Mouse (Mus musculus) hindlimb bud, embryonic 11.5 days (tissue): ENCODE results near the gene Cst6.
A peak's percentile ranks its signal among the peaks of the same experiment; 100 is the strongest.
"Not testable (repeated sequence)": the region's sequence is repeated elsewhere in the genome, so short reads cannot be mapped to it uniquely, and the experiment has no call there.

Experiments used
- DNase-seq: peaks from one replicate; pipeline ENCODE4 v3.0.0-alpha.2; 2012; ENCODE audit warnings: low read depth, low spot score; ENCODE audit errors: extremely low spot score

Gene Cst6

GRCm38 (mm10) chr19:5349502-5349873 lies at the start of gene Cst6:
TSS of gene Cst6 (minus strand) at chr19:5349574.
- DNase-seq: not testable (repeated sequence)

GRCm38 (mm10) chr19:5395371-5395770 lies 46.0 kb upstream of the Cst6 start:
- no peak for DNase-seq

GRCm38 (mm10) chr19:5394168-5394567 lies 44.8 kb upstream of the Cst6 start:
- DNase-seq: no peak

GRCm38 (mm10) chr19:5392892-5393291 lies 43.5 kb upstream of the Cst6 start:
- no peak for DNase-seq

- no peak for DNase-seq
Measured at GRCm38 (mm10) chr19:5390416-5390815, 41.0 kb upstream of the Cst6 start.

GRCm38 (mm10) chr19:5389647-5390046 lies 40.3 kb upstream of the Cst6 start:
- DNase-seq: no peak

GRCm38 (mm10) chr19:5388588-5389242 lies 39.3 kb upstream of the Cst6 start, which contains the start of gene Sart1:
TSS of gene Sart1 (minus strand) at chr19:5388703.
- peak; percentile 67 for DNase-seq

GRCm38 (mm10) chr19:5388011-5388441 lies 38.7 kb upstream of the Cst6 start:
- DNase-seq: no peak

GRCm38 (mm10) chr19:5384715-5385114 lies 35.3 kb upstream of the Cst6 start:
- no peak for DNase-seq

- DNase-seq: no peak
Measured at GRCm38 (mm10) chr19:5383326-5383725, 34.0 kb upstream of the Cst6 start.

- no peak for DNase-seq
Measured at GRCm38 (mm10) chr19:5377446-5377845, 28.1 kb upstream of the Cst6 start.

- no peak for DNase-seq
Measured at GRCm38 (mm10) chr19:5374748-5375147, 25.4 kb upstream of the Cst6 start.

- DNase-seq: no peak
Measured at GRCm38 (mm10) chr19:5374177-5374576, 24.8 kb upstream of the Cst6 start.

GRCm38 (mm10) chr19:5372724-5373123 lies 23.4 kb upstream of the Cst6 start:
- no peak for DNase-seq

- DNase-seq: no peak
Measured at GRCm38 (mm10) chr19:5370932-5371331, 21.6 kb upstream of the Cst6 start.

- no peak for DNase-seq
Measured at GRCm38 (mm10) chr19:5367455-5367854, 18.1 kb upstream of the Cst6 start.

GRCm38 (mm10) chr19:5367053-5367359 lies 17.6 kb upstream of the Cst6 start, which contains the start of gene Banf1:
TSS of gene Banf1 (minus strand) at chr19:5367168.
- no peak for DNase-seq

GRCm38 (mm10) chr19:5366175-5367052 lies 17.0 kb upstream of the Cst6 start, which contains the start of gene Eif1ad:
TSS of gene Eif1ad (plus strand) at chr19:5366741.
- DNase-seq: peak; percentile 90

GRCm38 (mm10) chr19:5365751-5366150 lies 16.4 kb upstream of the Cst6 start:
- no peak for DNase-seq

- DNase-seq: no peak
Measured at GRCm38 (mm10) chr19:5364124-5364523, 14.8 kb upstream of the Cst6 start.

GRCm38 (mm10) chr19:5362186-5362585 lies 12.8 kb upstream of the Cst6 start:
- DNase-seq: no peak

- DNase-seq: no peak
Measured at GRCm38 (mm10) chr19:5356080-5356479, 6.7 kb upstream of the Cst6 start.
